Mouse (Mus musculus) CH12.LX (cell line): ENCODE data around the gene Ccl26. TPM values are rescaled to one million over a fixed set of nuclear protein-coding genes. Genes with fewer than 3 reads are reported as not detected.

Experiments used
- DNase-seq: peaks from one replicate; pipeline ENCODE4 v3.0.0-alpha.2; 2013; ENCODE audit errors: extremely low read depth
- H3K27ac ChIP-seq: 2 replicates; pipeline ENCODE4 v1.5.1; 2012; ENCODE audit warnings: low read depth, mild to moderate bottlenecking, control low read depth, moderate library complexity; ENCODE audit not compliant: insufficient read depth
- H3K27me3 ChIP-seq: replicated peaks from 2 replicates; pipeline ENCODE3; 2012; ENCODE audit warnings: inconsistent platforms
- H3K36me3 ChIP-seq, 2 experiments: replicated peaks in 1 of 2; 2 replicates each; pipeline versions ENCODE3 to v1.6.1; 2012; ENCODE audit warnings: inconsistent platforms in 1 of 2, low read length in 1 of 2, mild to moderate bottlenecking in 1 of 2, mixed read lengths in 1 of 2, moderate library complexity in 1 of 2; ENCODE audit not compliant: control insufficient read depth in 1 of 2, insufficient read depth in 1 of 2
- H3K4me1 ChIP-seq, 2 experiments: 2 replicates each; pipeline ENCODE4 v1.6.1; 2012; ENCODE audit warnings: inconsistent platforms in 1 of 2, moderate library complexity in 1 of 2; ENCODE audit not compliant: insufficient read depth in 2 of 2, control insufficient read depth in 1 of 2
- H3K4me2 ChIP-seq: 2 replicates; pipeline ENCODE4 v1.6.1; 2012; ENCODE audit warnings: low read depth, mild to moderate bottlenecking, control low read depth; ENCODE audit not compliant: poor library complexity, insufficient read depth, severe bottlenecking
- H3K4me3 ChIP-seq, 3 experiments: fragments of 150-350 bp in 1 of 3; sonication (generic) in 1 of 3; replicated peaks in 1 of 3; 2 replicates each; pipeline versions ENCODE3 to v1.5.1; 2011 to 2012; ENCODE audit warnings: low read depth in 2 of 3, low read length in 2 of 3, mild to moderate bottlenecking in 2 of 3, moderate library complexity in 2 of 3, control low read depth in 1 of 3, improper control_type of control experiment in 1 of 3, inconsistent platforms in 1 of 3, mixed read lengths in 1 of 3; ENCODE audit not compliant: poor library complexity in 1 of 3
- H3K79me2 ChIP-seq: replicated peaks from 2 replicates; pipeline ENCODE4 v1.6.1; 2012; ENCODE audit warnings: mild to moderate bottlenecking, moderate library complexity; ENCODE audit not compliant: control insufficient read depth, poor library complexity, insufficient read depth, severe bottlenecking; ENCODE audit errors: extremely low read depth
- H3K9ac ChIP-seq: 2 replicates; pipeline ENCODE4 v1.6.1; 2012; ENCODE audit warnings: low read depth, mild to moderate bottlenecking, control low read depth, moderate library complexity; ENCODE audit not compliant: insufficient read depth
- H3K9me3 ChIP-seq: replicated peaks from 2 replicates; pipeline ENCODE3; 2012; ENCODE audit warnings: low read length, inconsistent platforms, mixed read lengths
- BHLHE40 ChIP-seq: IDR thresholded peaks from 2 replicates; pipeline ENCODE4 v1.6.1; 2011; ENCODE audit warnings: mild to moderate bottlenecking, low read depth, low read length, improper control_type of control experiment
- CHD2 ChIP-seq: IDR thresholded peaks from 2 replicates; pipeline ENCODE4 v1.6.1; 2011; ENCODE audit warnings: low read length, improper control_type of control experiment
- CTCF ChIP-seq, 2 experiments: IDR thresholded peaks in 1 of 2; conservative IDR thresholded peaks in 1 of 2; 2 replicates each; pipeline ENCODE4 v1.5.1; 2011 to 2012; ENCODE audit warnings: low read depth in 2 of 2, low read length in 2 of 2, improper control_type of control experiment in 1 of 2, inconsistent platforms in 1 of 2, mild to moderate bottlenecking in 1 of 2, moderate library complexity in 1 of 2
- ETS1 ChIP-seq: conservative IDR thresholded peaks from 2 replicates; pipeline ENCODE4 v1.6.1; 2012; ENCODE audit warnings: low read depth, mild to moderate bottlenecking, inconsistent platforms, low read length, improper control_type of control experiment, moderate library complexity
- GABPA ChIP-seq: IDR thresholded peaks from 2 replicates; pipeline ENCODE4 v1.6.1; 2012; ENCODE audit warnings: low read depth, low read length, improper control_type of control experiment, inconsistent platforms; ENCODE audit not compliant: insufficient replicate concordance
- JUN ChIP-seq: IDR thresholded peaks from 2 replicates; pipeline ENCODE4 v1.6.1; 2011; ENCODE audit warnings: low read depth, mild to moderate bottlenecking, low read length, improper control_type of control experiment, moderate library complexity; ENCODE audit not compliant: insufficient read depth
- MYC ChIP-seq: IDR thresholded peaks from 2 replicates; pipeline ENCODE4 v1.6.1; 2011; ENCODE audit warnings: low read depth, mild to moderate bottlenecking, improper control_type of control experiment, low read length
- NRF1 ChIP-seq: IDR thresholded peaks from 2 replicates; pipeline ENCODE4 v1.6.1; 2014; ENCODE audit warnings: low read depth, mild to moderate bottlenecking, inconsistent platforms, low read length, improper control_type of control experiment, moderate library complexity
- PAX5 ChIP-seq: IDR thresholded peaks from 2 replicates; pipeline ENCODE4 v1.6.1; 2012; ENCODE audit warnings: low read length, inconsistent platforms, mixed read lengths
- POLR2A ChIP-seq: IDR thresholded peaks from 2 replicates; pipeline ENCODE4 v1.6.1; 2011; ENCODE audit warnings: low read depth, mild to moderate bottlenecking, improper control_type of control experiment, low read length
- POLR2AphosphoS2 ChIP-seq: IDR thresholded peaks from 2 replicates; pipeline ENCODE4 v1.6.1; 2011; ENCODE audit warnings: low read depth, low read length, improper control_type of control experiment
- RAD21 ChIP-seq: IDR thresholded peaks from 2 replicates; pipeline ENCODE4 v1.6.1; 2011; ENCODE audit warnings: low read depth, mild to moderate bottlenecking, low read length, improper control_type of control experiment, moderate library complexity
- RCOR1 ChIP-seq: conservative IDR thresholded peaks from 2 replicates; pipeline ENCODE4 v1.6.1; 2012; ENCODE audit warnings: low read depth, mild to moderate bottlenecking, inconsistent platforms, low read length, improper control_type of control experiment
- SIN3A ChIP-seq: IDR thresholded peaks from 2 replicates; pipeline ENCODE4 v1.6.1; 2012; ENCODE audit warnings: low read length, improper control_type of control experiment, inconsistent platforms
- SMC3 ChIP-seq: IDR thresholded peaks from 2 replicates; pipeline ENCODE4 v1.6.1; 2011; ENCODE audit warnings: low read depth, low read length, improper control_type of control experiment
- TCF12 ChIP-seq: IDR thresholded peaks from 2 replicates; pipeline ENCODE4 v1.6.1; 2014; ENCODE audit warnings: low read depth, mild to moderate bottlenecking, inconsistent platforms, low read length, improper control_type of control experiment
- UBTF ChIP-seq: IDR thresholded peaks from 2 replicates; pipeline ENCODE4 v1.6.1; 2012; ENCODE audit warnings: low read depth, mild to moderate bottlenecking, inconsistent platforms, low read length, improper control_type of control experiment, moderate library complexity
- USF2 ChIP-seq: conservative IDR thresholded peaks from 2 replicates; pipeline ENCODE4 v1.6.1; 2011; ENCODE audit warnings: low read depth, low read length, improper control_type of control experiment
- ZKSCAN1 ChIP-seq: IDR thresholded peaks from 2 replicates; pipeline ENCODE4 v1.6.1; 2012; ENCODE audit warnings: low read depth, inconsistent platforms, low read length, improper control_type of control experiment, borderline replicate concordance
- dilution Hi-C: fragments of 300-500 bp; cut with MboI; formaldehyde crosslinking; loops from 2 replicates; pipeline ENCODE4 v1.14.3; 2020; ENCODE audit warnings: low sequenced_read_pairs; ENCODE audit not compliant: extremely low pct_unique_long_range_greater_than_20kb, extremely low pct_ligation_motif_present
- in situ Hi-C: fragments of 300-500 bp; cut with MboI; formaldehyde crosslinking; loops from 3 replicates; pipeline ENCODE4 v1.14.3; 2019; ENCODE audit warnings: low sequenced_read_pairs, low pct_ligation_motif_present, low pct_unique_long_range_greater_than_20kb, mixed read lengths
- polyA plus RNA-seq: library from polyadenylated mRNA; unstranded; fragments of >175 nt; gene quantifications from 2 replicates; pipeline ENCODE4 v1.2.1, GENCODE M21; 2012; ENCODE audit warnings: low read depth; ENCODE audit not compliant: insufficient read length
- total RNA-seq, 2 experiments: library from RNA; depleted of rRNA; stranded (reverse); fragments of 300-350 nt in 1 of 2; fragments of >200 nt in 1 of 2; gene quantifications; 2 replicates each; pipeline ENCODE4 v1.2.3; 2012 to 2014

The Ccl26 gene
- total and polyA plus RNA-seq, 3 experiments, result not detected

- no peak for DNase-seq
- H3K4me2 ChIP-seq, result no peak overlapping the region
- H3K9me3 ChIP-seq, result peaks cover 2% of the 10 kb centered on the region
- dilution Hi-C loops (no loop called here), in situ Hi-C loops (loop anchor here (10.0 kb wide), 1 partner anchor 239 kb away; the partner anchor contains the start of genes Mdh2 and Styxl1)
- H3K4me3 ChIP-seq, result no peak overlapping the region
- TF ChIP-seq PAX5 (no peak), SIN3A (no peak), SMC3 (no peak), GABPA (no peak), ETS1 (no peak), POLR2AphosphoS2 (no peak), UBTF (no peak)
- H3K4me1 ChIP-seq, result peaks cover 20 to 51% of the 10 kb centered on the region in 2 experiments
- H3K9ac ChIP-seq, result no peak overlapping the region
- H3K36me3 ChIP-seq, result peaks cover 0 to 1% of the 10 kb centered on the region in 2 experiments
- H3K27me3 ChIP-seq, result no peaks in the 10 kb centered on the region
- no peak overlapping the region for H3K27ac ChIP-seq
- H3K79me2 ChIP-seq, result no peaks in the 10 kb centered on the region
These were observed 27.5 kb downstream of the Ccl26 start for GRCm38 (mm10) chr5:135535867-135536266.

- no peak overlapping the region for H3K4me2 ChIP-seq
- DNase-seq, result no peak
- dilution Hi-C loops, result no loop called here
These were observed 29.9 kb downstream of the Ccl26 start for GRCm38 (mm10) chr5:135533431-135533830.

GRCm38 (mm10) chr5:135531306-135531845 is 32.0 kb downstream of the Ccl26 start:
- no peak for DNase-seq
- peaks cover 7 to 29% of the 10 kb centered on the region in 2 experiments for H3K4me1 ChIP-seq
- dilution Hi-C loops, result no loop called here
- no peaks in the 10 kb centered on the region for H3K79me2 ChIP-seq
- H3K4me2 ChIP-seq, result no peak overlapping the region
- in situ Hi-C loops, result loop anchor here (10.0 kb wide), 1 partner anchor 243 kb away; the partner anchor contains the start of genes Mdh2 and Styxl1
- H3K9me3 ChIP-seq, result peaks cover 2% of the 10 kb centered on the region
- H3K27me3 ChIP-seq, result no peaks in the 10 kb centered on the region
- TF ChIP-seq ETS1, result no peak
- TF ChIP-seq TCF12, result peak; percentile 63; the same call in 1 of the 2 replicates
- no peak for TF ChIP-seq NRF1
- no peak for TF ChIP-seq POLR2A
- TF ChIP-seq CTCF (conservative IDR thresholded peaks at IDR 0.05 in 1 of 2, IDR thresholded peaks at IDR 0.05 in 1 of 2; ENCODE audit: low read depth in 2 of 2, low read length in 2 of 2), result no peak
- no peak for TF ChIP-seq POLR2AphosphoS2
- TF ChIP-seq USF2, result no peak
- no peak for TF ChIP-seq RCOR1
- no peaks in the 10 kb centered on the region for H3K36me3 ChIP-seq
- H3K9ac ChIP-seq, result no peak overlapping the region
- H3K27ac ChIP-seq, result no peak overlapping the region
- H3K4me3 ChIP-seq, result no peak overlapping the region

More at GRCm38 (mm10) chr5:135533431-135533830, 29.9 kb downstream of the Ccl26 start:
- Histone ChIP-seq H3K4me3 (no peak overlapping the region), H3K79me2 (no peaks in the 10 kb centered on the region), H3K27me3 (no peaks in the 10 kb centered on the region), H3K36me3 (no peaks in the 10 kb centered on the region), H3K27ac (no peak overlapping the region), H3K9me3 (peaks cover 2% of the 10 kb centered on the region), H3K9ac (no peak overlapping the region), H3K4me1 (peaks cover 18 to 47% of the 10 kb centered on the region in 2 experiments)
- TF ChIP-seq BHLHE40 (no peak), POLR2A (no peak), MYC (no peak), JUN (no peak), TCF12 (no peak), ZKSCAN1 (no peak), PAX5 (no peak), RAD21 (no peak), CHD2 (no peak)
- in situ Hi-C loops, result loop anchor here (10.0 kb wide), 1 partner anchor 241 kb away; the partner anchor contains the start of genes Mdh2 and Styxl1
